Mouse (Mus musculus): ENCODE data around the gene Gemin7.
A peak's percentile ranks its signal among the peaks of the same experiment; 100 is the strongest.
"Not testable (repeated sequence)": the region's sequence is repeated elsewhere in the genome, so short reads cannot be mapped to it uniquely, and the experiment has no call there.

Gene Gemin7

DNA sequence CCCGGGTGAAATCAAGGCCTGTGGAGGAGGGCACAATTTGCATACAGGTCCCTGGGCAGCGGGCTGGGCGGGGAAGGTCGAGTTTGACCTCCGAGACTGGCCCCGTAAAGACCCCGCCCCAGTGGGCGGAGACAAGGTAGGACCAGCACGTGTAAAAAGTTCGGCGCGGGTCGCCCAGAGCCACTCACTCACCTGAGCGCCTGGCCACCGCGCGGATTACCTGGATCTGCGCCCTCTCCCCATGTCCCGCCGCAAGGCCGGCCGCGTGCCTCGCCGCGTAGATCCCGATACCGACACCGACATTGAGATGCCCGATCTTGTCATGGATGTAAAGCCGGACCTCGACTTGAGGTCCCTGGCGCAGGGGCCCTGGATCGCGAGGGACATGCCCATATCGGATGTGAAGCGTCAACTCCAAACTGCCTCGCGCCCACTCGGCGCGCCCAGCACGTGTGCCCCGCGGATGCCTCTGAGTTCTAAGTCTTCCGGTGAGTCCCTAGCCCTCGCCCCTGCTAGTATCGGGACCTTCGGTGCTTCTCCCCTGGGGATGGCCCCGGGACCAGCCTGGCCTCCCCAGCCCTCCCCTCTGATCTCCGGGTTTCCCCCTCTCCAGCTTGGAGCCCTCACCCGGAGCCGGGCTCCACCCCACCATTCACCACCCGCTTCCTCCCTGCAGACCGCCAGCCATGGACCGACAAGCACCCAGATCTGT, at the start of gene Gemin7, which contains the start of gene Zfp296:
Gene Gemin7, minus strand, starts transcription at position 455 of the 712 bp plus-strand sequence.
Gene Zfp296, plus strand, starts transcription at position 147 of the 712 bp plus-strand sequence.
- no peak for DNase-seq

DNA sequence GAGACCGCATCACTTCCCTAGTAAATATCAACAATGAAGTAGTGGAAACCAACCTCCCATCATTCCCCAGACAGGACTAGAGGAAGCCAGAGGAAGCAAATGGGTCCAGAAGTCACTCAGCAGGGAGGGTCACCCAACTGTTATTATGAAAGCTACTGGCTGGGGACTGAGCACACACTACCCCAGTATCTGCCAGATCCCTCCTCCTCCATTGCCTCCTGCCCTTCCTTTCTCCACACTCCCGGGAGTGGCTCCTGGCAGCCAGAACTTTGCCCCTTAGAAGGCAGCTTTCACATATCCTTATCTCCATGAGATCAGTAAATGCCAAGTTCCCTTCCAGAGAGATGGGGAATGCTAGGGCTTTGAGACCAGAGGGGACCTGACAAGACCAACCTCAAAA, 46.0 kb upstream of the Gemin7 start:
- no peak for DNase-seq

DNA sequence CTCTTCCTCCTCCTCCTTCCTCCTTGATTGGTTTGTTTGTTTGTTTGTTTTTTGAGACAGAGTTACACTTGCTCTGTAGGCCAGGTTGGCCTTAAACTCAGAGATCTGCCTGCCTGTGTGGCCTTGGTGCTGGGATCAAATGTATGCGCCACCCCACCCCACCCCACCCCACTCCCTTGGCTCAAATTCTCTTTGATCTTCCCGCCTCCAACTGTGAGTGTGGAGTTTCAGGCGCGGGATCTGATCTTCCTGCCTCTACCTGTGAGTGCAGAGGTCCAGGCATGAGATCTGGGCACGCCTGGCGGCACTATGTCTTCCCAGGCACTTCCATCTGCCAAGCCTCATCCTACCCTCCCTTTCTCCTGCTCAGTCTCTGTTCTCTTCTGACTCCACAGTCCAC, 44.8 kb upstream of the Gemin7 start:
- DNase-seq: no peak

DNA sequence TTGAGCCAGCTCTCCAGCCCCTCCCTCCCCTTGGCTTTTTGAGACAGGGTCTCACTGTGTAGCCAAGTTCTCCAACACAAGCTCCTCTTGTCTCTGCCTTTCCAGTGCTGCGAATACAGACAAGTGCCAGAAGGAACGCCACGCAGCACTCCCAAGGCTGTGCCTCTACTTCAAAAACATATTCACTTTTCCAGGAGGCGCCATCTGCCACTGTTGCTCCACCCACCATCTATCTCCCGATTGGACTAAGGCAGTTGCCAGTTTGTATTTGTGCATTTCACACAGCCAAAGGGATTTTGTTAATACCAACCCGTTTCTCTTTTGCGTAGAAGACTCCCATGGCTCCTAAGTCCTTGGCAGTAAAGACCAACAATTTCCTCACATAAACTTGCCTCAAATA, 43.4 kb upstream of the Gemin7 start:
- DNase-seq: no peak

DNA sequence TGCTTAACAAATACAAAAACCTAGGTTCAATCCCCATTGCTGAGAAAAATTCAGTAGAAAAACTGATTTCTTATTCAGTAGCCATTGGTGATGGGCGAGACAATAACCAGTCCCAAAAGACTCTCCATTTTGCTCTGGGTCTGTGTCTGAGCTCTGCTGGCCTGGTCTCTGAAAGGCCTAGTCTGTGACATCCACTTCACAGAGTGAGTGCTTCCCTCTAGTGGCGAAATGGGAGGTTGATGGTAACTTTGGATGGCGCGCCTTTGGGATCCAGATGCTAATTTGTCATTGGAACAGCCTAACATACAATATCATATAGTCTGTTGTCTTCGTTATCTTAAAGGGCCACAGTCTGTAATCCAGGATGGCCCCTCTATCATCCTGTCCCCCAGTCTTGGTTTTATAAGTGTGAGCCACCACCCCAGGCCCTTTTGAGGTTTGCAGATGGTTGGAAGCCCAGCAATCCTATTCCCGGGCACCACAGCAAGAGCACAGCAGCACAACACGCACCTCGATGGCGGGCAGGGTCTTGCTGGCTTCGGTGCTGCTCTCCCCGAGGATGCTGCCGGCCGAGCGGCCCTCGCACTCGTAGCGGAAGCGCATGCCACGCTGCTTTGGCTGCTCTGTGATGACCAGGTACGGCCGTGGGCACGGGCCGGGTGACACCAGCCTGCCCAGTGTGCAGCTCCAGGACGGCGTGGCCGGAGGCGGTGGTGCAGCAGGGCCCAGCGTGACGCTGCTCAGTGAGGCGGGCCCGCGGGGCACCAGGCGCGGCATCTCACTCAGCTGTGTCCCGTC, 41.8 kb upstream of the Gemin7 start:
- DNase-seq: peak; percentile 66

DNA sequence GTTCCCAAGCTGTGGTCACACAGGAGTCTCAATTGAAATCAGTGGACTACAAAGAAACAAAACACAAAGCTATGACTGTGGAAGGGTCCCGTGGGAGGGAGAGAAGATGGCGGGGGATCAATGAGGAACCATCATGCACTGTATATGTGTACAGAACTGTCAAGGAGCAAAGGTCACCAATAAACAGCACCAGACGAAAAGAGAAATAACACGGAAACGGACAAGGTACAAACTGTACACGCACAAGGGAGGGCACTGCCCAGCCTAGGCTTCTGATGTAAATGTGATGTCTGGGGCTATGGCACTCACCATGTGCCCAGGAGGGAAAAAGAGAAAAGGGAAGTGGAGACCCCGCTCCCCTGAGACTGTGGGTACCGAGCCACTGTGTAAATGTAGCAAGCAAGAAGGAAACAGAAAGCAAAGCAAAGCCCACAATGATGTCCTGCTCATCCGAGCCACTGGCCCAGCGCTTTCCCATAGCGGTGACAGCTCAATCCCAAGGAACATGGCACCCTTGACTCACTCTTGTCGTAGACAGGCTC, 37.7 kb upstream of the Gemin7 start:
- DNase-seq: no peak

DNA sequence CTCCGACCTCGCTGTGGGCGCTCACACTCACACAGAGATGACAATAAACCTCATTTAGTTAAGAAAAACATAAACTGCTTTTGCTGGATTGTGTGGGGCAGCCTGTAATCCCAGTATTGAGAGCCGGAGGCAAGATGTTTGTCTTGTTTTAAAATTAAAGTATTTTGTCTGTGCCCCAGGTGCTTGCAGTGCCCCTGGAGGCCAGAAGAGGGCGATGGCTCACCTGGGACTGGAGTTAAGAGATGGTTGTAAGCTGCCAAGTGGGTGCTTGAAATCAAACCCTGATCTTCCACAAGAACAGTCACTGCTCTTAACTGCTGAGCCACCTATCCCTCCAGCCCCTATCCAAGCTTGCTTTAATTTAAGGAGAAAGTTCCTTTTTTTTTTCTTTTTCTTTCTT, 33.6 kb upstream of the Gemin7 start:
- no peak for DNase-seq

DNA sequence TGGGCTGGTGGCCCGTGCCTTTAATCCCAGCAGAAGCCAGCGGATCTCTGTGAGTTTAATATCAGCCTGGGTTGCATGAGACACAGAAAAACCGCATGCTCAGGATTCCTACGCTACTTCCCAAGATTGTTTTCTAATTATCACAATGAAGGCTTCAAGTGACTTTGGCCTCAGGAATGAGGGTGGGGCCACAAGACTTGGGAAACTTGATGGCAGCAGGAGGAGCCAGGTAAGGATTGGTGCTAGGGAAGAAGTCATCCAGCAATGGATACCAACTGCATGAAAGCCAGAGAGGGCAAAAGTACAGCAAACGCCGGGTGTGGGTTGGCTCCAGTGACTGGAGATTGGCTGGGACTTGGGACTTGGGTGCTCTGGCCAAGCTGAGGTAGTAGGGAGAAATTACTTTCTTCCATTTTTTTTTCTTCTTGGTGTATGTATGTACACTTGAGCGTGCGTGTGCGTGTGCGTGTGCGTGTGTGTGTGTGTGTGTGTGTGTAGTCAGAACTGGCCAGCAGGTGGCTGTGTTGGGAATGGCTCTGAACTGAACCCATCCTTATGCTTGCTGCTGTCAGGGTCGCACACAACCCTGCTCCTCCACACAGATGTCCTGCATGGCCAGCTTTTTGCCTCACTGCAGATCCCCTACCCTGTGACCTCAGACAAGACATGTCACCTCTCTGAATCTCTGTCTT, 32.4 kb upstream of the Gemin7 start:
- no peak for DNase-seq

DNA sequence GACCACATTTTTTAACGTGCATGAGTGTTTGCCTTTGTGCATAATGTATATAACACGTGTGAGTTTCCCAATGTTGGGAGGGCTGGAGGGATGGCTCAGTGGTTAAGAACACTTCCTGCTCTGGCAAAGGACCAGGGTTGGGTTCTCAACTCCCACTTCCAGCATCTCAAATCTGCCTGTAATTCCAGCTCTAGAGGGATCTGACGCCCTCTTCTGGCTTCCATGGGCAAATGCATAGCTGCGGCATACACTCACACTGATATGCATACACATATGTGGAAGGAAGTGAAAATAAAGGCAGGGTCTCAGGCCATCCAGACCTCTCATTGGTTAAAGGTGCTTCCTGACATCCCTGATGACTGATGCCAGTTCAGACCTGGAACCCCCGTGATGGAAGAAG, 29.9 kb upstream of the Gemin7 start:
- no peak for DNase-seq

DNA sequence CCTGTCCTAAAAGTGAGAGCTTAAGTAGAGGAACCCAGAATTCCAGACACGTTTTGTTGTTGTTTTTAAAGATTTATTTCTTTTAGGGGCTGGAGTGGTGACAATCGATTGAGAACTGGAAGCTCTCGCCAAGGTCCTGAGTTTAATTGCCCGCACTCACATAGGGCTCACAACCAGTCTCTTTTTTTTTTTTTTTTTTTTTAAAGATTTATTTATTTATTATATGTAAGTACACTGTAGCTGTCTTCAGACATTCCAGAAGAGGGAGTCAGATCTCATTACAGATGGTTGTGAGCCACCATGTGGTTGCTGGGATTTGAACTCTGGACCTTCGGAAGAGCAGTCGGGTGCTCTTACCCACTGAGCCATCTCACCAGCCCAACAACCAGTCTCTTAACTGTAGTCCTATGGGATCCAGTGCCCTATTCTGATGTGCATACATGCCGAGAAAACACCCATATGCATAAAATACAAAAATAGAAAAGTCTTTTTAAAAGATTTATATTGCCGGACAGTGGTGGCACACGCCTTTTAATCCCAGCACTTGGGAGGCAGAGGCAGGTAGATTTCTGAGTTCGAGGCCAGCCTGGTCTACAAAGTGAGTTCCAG, 27.3 kb upstream of the Gemin7 start:
- DNase-seq: not testable (repeated sequence)

DNA sequence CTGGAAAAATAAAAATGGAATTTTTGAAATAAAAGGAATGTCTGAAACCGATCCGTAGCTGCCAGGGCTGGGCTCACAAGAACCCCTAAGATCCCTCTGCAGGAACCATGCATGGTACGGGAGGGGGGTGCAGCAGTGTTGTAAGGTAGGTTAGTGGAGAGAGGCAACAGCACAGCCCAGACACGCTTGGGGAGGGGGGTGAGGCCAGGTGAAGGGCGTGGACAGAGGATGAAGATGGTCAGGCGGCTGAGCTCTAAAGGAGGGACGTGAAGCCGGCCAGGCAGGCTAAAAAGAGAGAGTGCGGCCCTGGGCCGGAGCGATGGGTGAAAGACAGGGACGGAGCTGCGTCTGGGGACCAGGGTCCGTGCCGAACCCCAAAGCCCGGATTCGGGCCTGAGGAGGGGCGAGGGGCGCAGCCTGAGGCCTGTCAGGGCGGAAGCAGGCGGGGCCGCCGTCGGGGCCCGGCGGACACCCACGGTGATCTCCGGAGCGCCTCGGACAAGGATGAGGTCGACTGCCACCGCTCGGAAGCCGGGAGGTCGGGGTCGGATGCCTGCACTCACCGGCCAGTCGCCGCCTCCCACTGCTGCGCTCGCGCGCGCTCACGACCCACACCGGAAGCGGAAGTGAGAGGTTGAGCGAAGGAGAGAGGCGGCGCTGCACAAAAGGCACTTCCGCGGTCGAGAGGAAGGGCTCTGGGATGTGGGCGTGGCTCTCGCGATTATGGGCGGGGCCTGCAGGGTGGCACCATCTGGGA, 26.6 kb upstream of the Gemin7 start, which contains the start of gene Clasrp:
Gene Clasrp, minus strand, starts transcription at position 638 of the 757 bp plus-strand sequence.
- DNase-seq: peak; percentile 91

DNA sequence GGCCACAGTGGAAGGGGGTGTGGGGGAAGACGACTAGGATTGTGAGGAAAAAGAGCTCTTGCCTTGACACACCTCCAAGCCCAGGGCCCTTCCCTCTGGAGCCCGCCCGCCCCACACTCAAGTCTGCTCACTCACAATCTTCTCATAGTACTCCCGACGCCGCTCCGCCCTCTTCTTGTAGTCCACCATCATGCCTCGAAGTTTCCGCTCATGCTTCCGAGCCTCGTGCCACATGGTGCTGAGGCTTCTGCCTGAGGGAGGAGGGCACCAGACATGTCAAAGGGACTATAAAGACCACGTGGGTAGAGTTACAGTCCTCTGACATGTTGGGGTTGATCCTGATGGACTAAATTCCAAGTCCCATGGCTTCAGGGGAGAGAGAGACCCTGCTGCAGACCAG, 25.7 kb upstream of the Gemin7 start:
- no peak for DNase-seq

DNA sequence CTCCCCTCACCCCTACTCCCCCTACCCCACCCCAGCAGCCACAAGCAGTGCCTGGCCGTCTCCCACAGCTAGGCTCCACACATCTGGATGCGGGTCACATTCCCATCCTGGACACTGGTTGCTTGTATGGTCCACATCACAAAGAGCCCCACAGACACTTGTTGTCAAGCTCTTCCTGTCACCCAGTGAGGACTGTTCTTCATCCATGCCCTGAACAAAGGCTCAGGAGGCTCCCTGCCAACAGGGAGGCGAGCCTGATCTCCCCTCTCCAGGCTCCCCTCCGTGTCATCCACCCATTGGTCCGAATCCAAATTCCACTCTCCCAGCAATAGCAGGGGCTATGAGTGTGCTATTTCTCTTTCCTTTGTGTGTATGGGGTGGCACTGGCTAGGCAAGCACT, 23.2 kb upstream of the Gemin7 start:
- no peak for DNase-seq

DNA sequence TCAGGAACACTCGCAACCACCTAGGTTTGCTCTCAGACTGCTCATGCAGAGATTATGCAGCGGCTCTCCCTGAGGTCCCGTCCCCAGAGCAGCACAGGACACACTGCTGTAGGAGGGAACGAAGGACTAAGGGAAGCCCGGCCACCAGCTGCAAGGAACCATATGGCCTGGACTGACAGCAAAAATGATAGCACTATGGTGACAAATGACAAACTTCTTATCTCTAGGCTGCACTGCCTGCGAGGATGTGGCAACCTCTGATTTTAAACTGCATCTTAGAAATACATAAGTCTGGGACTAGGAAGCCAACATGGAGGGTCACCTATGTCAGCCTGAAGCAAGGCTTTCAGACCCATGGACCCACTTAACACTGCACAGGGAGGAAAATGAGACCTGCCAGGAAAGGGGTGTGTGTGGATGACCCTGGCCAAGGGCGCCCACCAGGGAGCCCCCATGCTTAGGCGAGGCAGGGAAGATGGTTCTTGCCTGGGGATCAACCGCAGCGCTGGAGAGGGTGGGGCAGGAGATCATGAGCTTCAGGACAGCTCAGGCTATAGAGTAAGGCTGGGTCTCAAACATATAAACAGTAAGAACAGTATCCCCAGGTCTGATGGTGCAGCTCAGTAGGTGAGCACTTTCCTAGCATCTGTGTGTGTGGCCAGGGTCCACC, 15.8 kb upstream of the Gemin7 start:
- no peak for DNase-seq

DNA sequence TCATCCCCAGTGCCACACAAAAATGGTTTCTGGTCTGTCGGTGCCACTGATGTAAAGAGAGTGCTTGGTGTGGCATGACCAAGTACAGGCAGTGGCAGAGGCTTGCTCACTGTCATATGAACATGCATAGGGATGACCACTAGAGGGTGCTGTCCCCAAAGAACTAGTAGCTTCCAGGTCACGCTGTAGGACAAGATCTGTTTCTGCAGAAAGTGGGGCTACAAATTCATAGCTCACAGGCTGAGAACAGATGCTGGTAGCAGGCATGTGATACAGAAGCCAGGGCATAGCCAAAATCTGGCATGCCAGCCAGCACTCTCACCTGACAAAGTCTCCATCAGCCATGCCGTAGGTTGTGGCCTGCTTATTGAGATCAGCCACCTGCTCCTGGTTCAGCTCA, 12.5 kb upstream of the Gemin7 start:
- peak; percentile 72 for DNase-seq

DNA sequence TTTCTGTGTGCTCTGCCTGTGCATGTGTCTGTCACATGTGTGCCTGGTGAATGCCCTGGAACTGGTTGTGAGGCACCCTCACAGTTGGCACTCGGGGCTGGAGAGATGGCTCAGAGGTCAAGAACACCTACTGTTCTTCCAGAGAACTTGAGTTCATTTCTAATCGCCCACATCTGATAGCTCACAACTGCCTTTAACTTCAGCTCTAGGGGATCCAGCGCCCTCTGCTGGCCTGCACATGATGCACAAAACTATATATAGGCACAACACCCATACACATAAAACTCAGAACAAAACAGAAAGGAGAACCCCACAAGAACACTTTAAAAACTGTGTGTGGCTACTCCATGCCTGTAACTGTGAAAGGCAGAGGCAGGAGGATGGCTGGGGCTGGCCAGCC, 11.8 kb upstream of the Gemin7 start:
- DNase-seq: peak; percentile 77

DNA sequence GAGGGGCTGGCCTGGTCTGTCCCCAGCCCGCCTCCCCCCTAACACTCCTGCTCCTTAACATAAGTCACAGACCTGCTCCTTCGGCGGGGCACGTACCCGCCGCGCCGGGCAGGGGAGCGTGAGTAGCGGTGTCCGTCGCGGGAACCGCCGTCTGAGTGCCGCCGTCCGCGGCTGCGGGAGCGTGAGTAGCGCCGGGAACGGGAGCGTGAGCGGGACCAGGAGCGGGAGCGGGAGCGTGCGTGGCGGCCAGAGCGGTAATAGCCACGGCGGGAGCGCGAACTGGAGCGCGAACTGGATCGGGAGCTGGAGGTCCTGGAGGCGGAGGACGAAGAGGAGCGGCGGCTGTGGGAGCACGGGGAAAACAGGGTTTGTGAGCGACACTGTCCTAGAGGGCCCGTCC, 8.9 kb upstream of the Gemin7 start:
- DNase-seq: no peak

DNA sequence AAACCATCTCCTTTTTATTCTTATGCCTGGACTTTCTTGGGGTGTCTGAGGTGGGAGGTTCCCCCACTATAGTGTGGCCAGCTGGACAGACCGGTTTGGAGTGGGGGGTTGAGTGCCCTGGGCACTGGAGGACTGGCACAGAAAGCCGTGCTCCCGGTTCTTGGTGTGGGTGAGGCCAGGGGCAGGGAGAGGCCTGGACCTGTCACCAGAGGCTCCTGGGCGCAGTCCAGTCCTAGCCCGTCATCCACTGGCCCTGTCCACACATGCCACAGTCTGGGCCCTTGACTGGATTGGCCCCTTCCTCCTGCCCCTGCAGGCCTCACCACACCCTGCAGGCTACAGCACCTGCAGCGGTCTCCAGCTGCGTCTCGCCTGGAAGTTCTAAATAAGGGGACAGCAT, 3.2 kb upstream of the Gemin7 start:
- no peak for DNase-seq

DNA sequence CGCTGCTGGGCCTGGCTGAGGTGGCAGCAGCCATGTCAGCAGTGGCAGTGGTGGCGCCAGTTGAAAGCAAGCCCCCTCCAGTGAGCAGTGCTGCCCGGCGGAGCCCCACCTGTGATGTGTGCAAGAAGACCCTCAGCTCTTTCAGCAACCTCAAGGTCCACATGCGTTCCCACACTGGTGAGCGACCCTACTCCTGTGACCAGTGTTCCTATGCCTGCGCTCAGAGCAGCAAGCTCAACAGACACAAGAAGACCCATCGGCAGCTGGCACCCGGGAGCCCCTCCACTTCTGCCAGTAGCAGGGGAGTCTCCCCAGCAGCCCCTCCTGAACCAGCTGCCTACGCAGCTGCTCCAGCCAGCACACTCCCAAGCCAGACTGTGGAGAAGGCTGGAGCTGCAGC, 2.4 kb upstream of the Gemin7 start:
- no peak for DNase-seq

DNA sequence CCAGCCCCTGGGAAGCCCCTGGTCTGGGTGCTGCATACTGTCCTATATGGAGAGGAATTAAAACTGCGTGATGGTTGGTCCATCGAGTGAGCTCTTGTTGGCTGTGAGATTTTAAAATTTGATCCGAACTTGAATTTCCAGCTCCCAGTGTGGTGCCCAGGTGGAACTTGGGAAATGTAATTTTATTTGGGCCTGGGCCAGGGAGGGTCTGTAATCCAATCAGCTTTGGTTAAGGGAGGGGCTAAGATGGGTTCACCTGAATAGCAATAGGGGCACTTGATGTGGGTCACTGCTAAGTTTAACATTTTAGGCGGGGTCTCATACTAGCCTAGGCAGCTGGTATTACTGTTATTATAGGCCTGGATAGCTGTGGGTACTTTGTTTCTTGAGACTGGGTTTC, 1.0 kb upstream of the Gemin7 start:
- no peak for DNase-seq

DNA sequence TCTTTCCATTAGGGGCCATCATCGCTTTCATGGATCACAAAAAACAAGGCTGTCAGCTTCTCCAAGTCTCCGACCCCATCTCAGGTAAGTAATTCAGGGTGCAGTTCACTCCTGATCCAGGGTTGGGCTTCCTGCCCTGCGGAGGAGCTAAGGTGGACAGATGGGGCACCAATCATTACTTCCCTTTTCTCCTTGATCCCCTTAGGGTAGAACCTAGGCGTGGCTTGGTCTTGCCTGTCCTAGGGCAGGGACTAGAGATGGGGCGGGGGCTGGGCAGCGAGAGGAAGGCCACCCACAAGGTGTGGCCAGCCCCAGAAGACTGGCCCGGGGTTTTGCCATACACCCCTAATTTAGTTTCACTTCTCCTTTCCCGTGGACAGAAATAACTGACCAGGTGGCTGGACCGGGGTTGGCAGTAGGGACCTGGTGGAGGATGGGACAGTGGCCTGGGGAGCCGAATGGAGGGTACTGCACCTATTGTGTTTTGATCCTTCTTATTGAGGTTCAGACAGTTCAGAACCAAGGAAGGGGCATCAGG, 551 bp upstream of the Gemin7 start:
- DNase-seq: no peak

Data from right cerebral cortex, postnatal 4 days (tissue).